Mouse (Mus musculus) c-Kit-positive CD71-positive TER-119-positive erythroid progenitor cells, embryonic 14.5 days (primary cell): Measurements from ENCODE around the gene Cox17.

Source experiments
- DNase-seq: peaks from one replicate; pipeline ENCODE4 v3.0.0-alpha.2; 2013; ENCODE audit warnings: low spot score

Cox17 gene

DNA sequence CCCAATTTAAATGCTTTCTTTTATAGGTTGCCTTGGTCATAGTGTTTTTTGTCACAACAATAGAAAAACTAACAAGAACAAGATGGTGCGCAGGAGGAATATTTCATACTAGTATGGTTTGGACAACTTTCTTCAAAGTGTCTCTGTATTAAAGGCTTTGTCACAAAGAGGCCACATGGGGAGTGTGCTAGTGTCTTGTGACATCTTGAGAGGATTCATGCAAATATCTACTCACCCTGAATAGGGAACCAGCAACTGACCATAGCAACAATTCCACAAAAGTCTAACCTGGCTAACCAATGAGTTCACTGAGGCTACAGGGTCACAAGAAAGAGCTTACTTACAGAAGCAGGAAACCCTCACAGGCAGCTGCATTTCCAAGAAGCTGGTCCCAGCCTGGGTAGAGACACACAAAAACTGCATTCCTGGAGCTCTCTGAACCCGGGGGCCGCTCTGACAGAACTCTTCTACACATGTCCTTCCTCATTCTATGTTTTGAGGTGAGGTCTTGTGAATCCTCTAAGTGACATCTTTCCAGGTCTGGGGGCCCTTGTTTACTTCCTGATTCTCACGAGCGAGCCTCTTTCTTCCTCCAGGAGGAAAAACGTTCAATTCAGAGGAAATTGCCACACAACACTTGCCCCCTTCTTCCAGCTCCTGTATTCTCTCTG, 48.4 kb downstream of the Cox17 start:
- no peak for DNase-seq

DNA sequence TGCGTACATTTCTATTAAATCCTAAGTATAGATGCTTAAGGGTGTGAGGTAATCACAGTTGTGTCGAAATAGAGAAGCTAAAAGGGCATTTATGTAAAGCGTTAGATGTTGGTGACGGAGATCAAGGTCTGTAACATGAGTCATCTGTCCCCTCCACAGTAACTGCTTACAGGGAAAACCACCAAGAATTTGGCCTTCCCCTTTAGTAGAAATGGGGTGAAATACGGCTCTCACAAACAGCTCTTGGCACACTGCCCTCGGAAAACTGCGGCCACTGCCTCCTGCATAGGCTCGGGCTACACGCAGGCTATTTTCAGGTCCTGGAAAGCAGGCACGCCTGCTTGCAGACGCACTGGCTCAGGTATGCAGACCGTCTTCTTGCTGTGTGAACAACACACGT, 49.4 kb downstream of the Cox17 start:
- no peak for DNase-seq

DNA sequence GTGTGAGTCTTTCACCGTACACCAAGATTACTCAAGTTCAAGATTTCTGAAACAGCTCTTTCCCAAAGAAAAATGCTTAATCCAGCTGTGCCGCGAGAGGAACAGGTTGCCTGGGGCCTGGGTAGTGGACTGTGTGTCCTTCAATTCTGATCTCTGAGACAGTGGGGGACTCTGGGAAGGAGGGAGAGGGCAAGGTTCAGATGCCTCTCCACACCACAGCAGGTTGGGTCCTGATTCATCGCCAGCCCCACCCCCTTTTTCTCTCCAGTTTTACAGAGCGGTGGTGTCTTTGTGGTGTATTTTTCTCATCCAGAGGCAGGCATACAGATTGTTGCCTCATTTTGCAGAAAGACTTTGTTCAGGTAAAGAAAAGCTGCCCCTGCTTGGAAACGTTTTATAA, 51.5 kb downstream of the Cox17 start:
- no peak for DNase-seq

DNA sequence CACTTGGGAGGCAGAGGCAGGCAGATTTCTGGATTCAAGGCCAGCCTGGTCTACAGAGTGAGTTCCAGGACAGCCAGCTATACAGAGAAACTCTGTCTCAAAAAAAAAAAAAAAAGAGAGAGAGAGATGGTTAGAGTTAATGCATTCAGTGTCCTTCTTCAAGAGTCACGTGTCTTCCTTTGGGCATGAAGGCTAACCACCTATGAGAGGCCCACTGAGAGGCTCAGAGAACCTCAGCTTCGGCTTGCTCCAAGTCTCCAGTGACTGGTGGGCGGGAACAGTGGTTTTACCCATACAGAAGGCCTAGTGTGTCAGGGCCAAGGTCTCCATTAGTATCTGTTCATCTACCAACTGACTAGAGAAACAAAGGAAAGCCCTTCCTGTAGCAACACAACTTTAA, 52.3 kb downstream of the Cox17 start:
- DNase-seq: no peak

DNA sequence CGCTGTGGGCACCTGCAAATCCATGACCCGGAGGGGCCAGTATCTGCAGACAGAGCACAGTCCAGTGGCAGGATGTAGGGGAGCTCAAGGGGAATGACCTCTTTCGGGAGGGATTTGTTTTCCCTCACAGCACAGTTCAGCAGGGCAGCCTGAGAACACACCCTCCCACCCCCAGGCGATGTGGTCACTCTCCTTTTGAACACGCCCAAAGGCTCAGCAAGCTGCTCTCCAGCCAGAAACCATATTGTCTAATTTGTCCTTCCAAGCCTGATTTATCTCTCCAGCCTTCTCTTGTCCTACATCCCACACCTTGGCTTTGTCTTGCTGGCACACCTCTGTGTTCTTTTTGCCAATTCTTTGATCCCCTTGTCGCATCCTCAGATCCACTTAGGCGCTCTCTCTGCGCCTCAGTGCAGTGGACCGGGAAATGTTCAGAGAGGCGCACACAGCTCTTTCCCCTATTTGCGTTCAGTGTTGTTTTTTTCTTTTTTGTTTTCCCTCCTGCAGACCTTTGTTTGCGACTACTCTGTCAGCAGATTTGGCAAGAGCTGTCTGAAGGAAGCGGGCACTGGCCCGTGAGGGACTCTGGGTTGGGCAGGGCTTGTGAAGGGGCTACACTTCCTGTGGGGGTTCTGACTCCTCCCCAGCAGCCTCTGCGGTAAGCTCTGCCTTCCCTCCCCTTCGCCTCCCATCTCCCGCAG, 52.9 kb downstream of the Cox17 start:
- no peak for DNase-seq

DNA sequence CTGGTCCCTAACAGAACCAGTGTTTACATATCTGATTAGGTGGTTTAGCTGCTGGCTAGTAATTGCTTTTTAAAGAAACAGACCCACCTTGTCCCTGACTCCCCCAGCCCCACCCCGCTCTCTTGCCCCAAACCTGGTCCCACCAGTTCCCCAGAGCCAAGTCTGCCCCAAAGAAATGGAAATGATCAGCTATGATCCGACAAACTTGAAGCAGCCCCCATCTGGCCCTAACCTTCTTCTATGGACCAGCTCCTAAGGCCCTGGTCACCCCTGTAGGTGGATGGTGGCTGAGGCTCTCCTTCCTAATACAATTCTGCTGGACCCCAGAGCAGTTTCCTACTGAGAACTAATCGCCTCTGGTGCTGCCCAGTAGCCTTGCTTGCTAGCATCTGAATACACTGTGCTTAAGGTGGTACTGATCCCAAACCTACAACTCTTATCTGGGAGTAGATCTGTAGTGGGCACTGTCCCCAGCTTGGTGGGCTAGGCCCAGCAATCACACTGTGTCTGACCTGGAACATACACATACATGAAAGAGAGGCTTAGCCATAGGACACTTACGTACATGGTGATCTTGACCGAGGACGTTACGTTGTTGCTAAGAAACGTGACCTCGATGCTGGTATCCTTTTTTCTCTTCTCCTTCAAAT, 53.6 kb downstream of the Cox17 start:
- no peak for DNase-seq

DNA sequence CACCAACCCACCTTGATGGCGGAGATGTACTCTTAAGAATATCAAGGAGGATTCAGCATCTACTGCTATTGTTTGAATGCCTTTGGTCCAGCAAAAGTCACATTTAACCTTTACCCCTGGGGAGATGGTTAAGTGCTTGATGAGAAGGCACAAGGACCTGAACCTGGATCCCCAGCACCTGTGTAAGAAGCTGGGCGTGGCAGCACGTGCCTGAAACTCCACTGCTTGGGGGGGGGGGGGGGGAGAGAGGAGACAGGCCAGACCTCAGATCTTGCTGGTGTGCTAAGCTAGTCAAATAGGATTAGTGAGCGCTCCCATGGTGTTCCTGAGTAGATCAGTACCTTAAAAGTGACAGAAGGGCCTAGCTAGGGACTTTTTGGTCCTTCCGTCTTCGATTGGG, 54.7 kb downstream of the Cox17 start:
- DNase-seq: no peak
